Mouse (Mus musculus): ENCODE measurements around the gene B4galnt4.

B4galnt4 gene

GRCm38 (mm10) chr7:141121051-141121531 is 60.2 kb downstream of the B4galnt4 start:
- no peak for DNase-seq (ENCODE audit: low spot score in 2 of 2)

Measured in left cerebral cortex, adult 9 months (tissue).